Mouse (Mus musculus): Measurements from ENCODE around the gene Trio.

- no peak for TF ChIP-seq CTCF (IDR thresholded peaks at IDR 0.05; ENCODE audit: control insufficient read depth, insufficient read depth, low read length)
- TF ChIP-seq POLR2A (IDR thresholded peaks at IDR 0.05; ENCODE audit: borderline replicate concordance, control insufficient read depth, low read depth, low read length), result no peak
These were observed 46.0 kb upstream of the Trio start for GRCm38 (mm10) chr15:28071601-28072000.
